Mouse (Mus musculus): ENCODE measurements around the gene Asl. TPM values are rescaled to one million over a fixed set of nuclear protein-coding genes. Genes with fewer than 3 reads are reported as not detected.

Gene Asl
- 15.5 TPM for polyA plus RNA-seq (2014; fragmentation: Illumina TruSeq; extraction: RNeasy Lipid Tissue Mini Kit (QIAGEN cat#74804); ENCODE audit: low read depth, low replicate concordance)

DNA sequence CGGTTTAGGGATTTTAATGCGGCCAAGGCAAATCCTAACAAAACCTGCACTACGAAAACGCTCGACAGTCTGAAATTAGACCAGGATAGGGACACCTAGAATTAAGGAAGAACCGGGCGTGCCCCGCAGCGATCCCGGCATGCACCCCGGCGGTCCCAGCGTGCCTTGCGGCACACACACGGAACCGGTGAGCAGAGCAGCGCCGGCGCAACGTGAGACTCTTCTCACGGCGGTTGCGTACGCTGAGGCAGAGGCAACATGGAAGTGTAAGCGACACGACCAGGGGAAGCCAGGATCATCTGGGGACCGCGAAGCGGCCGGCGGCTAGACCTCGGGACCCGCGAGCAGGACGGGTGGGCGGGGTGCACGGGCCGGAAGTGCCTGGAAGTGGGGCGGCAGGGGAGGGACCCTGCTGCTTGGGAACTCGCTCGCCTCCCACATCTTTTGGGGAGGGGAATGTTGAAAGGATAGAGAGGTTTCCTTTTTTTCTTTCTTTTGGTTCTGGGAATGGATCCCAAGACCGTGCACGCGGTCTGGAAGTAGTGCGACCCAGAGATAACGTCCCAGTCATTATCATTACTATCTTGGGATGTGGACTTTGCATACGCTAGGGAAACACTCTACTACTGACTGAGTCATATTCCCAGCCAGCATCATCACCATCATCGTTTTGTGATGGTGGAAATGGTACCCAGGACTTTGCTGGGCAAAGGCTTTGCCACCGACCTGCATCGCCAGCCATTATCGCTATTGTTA lies at the start of gene Asl, which contains the start of gene Crcp:
TSS of gene Asl (minus strand) at position 106 of the 756 bp plus-strand sequence.
TSS of gene Crcp (plus strand) at position 149 of the 756 bp plus-strand sequence.

GRCm38 (mm10) chr5:130073026-130073425 lies 44.0 kb upstream of the Asl start, which contains the start of gene Tpst1:
Gene Tpst1 (plus strand): TSS chr5:130073326.

DNA sequence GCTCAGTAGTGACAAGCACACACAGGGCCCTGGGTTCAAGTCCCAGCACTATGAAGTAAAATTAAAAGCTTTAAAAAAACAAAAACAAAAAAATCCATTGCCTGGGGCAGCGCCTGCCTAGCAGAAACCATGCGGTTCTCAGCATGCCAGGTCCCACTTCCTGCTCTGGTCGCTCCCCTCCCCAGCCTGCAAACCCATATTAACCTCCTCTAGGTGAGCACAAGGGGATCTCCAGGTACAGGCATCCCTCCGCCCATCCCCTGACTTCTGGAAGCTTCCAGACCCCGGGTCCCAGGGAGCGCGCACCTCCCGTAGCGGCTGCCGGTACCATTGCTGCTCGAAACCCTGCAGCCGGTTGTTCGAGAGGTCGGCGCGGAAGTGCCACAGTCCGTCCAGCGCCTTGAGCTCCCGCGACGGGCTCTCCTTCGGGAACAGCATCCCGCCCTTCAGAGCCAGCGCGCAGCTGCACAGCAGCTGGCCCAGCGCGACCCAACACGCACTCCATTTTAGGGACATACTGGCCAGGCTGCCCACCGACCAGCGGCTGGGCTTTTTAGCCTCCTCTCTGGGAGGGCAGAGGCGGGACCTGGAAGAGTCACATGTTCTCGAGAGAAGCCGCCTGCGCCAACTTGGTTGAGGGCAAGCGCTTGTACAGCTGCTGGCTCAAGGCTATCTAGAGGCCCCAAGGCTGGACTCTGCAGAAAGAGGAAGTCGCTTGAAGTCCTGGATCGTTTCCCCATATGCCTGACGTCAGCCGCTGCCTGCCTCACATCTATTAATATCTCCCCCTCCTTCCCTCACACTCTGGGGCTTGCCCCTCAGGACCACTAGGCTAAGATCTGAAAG lies 26.5 kb downstream of the Asl start, which contains the start of gene Gusb:
TSS of gene Gusb (minus strand) at position 749 of the 846 bp plus-strand sequence.

Other genes with a start within 250 kb of the Asl start
- gene Psph, start 241.8 kb downstream of the Asl start, polyA plus RNA-seq (2014; fragmentation: Illumina TruSeq; extraction: RNeasy Lipid Tissue Mini Kit (QIAGEN cat#74804); ENCODE audit: low read depth, low replicate concordance): 9.8 TPM
- 4.6 TPM for gene Sumf2, start 182.3 kb downstream of the Asl start, polyA plus RNA-seq (2014; fragmentation: Illumina TruSeq; extraction: RNeasy Lipid Tissue Mini Kit (QIAGEN cat#74804); ENCODE audit: low read depth, low replicate concordance)
- 776 TPM for gene Chchd2, start 141.8 kb downstream of the Asl start, polyA plus RNA-seq (2014; fragmentation: Illumina TruSeq; extraction: RNeasy Lipid Tissue Mini Kit (QIAGEN cat#74804); ENCODE audit: low read depth, low replicate concordance)
- 2.1 TPM for gene Zbed5, start 133.5 kb downstream of the Asl start, polyA plus RNA-seq (2014; fragmentation: Illumina TruSeq; extraction: RNeasy Lipid Tissue Mini Kit (QIAGEN cat#74804); ENCODE audit: low read depth, low replicate concordance)
- gene Phkg1, start 130.7 kb downstream of the Asl start, polyA plus RNA-seq (2014; fragmentation: Illumina TruSeq; extraction: RNeasy Lipid Tissue Mini Kit (QIAGEN cat#74804); ENCODE audit: low read depth, low replicate concordance): 0.36 TPM
- gene Nupr1l, start 120.7 kb downstream of the Asl start, polyA plus RNA-seq (2014; fragmentation: Illumina TruSeq; extraction: RNeasy Lipid Tissue Mini Kit (QIAGEN cat#74804); ENCODE audit: low read depth, low replicate concordance): 5.8 TPM
- gene Vkorc1l1, start 87.3 kb downstream of the Asl start, polyA plus RNA-seq (2014; fragmentation: Illumina TruSeq; extraction: RNeasy Lipid Tissue Mini Kit (QIAGEN cat#74804); ENCODE audit: low read depth, low replicate concordance): 48.9 TPM
- 13.2 TPM for gene Gusb, start 26.2 kb downstream of the Asl start, polyA plus RNA-seq (2014; fragmentation: Illumina TruSeq; extraction: RNeasy Lipid Tissue Mini Kit (QIAGEN cat#74804); ENCODE audit: low read depth, low replicate concordance)
- 16.0 TPM for gene Crcp, start within 50 bp of the Asl start, polyA plus RNA-seq (2014; fragmentation: Illumina TruSeq; extraction: RNeasy Lipid Tissue Mini Kit (QIAGEN cat#74804); ENCODE audit: low read depth, low replicate concordance)
- gene Tpst1, start 44.1 kb upstream of the Asl start, polyA plus RNA-seq (2014; fragmentation: Illumina TruSeq; extraction: RNeasy Lipid Tissue Mini Kit (QIAGEN cat#74804); ENCODE audit: low read depth, low replicate concordance): 6.8 TPM
- 1.2 TPM for gene Kctd7, start 115.6 kb upstream of the Asl start, polyA plus RNA-seq (2014; fragmentation: Illumina TruSeq; extraction: RNeasy Lipid Tissue Mini Kit (QIAGEN cat#74804); ENCODE audit: low read depth, low replicate concordance)
- gene Rabgef1, start 142.6 kb upstream of the Asl start, polyA plus RNA-seq (2014; fragmentation: Illumina TruSeq; extraction: RNeasy Lipid Tissue Mini Kit (QIAGEN cat#74804); ENCODE audit: low read depth, low replicate concordance): 25.6 TPM
- gene Tmem248, start 187.8 kb upstream of the Asl start, polyA plus RNA-seq (2014; fragmentation: Illumina TruSeq; extraction: RNeasy Lipid Tissue Mini Kit (QIAGEN cat#74804); ENCODE audit: low read depth, low replicate concordance): 33.4 TPM
- gene Sbds, start 226.3 kb upstream of the Asl start, polyA plus RNA-seq (2014; fragmentation: Illumina TruSeq; extraction: RNeasy Lipid Tissue Mini Kit (QIAGEN cat#74804); ENCODE audit: low read depth, low replicate concordance): 88.7 TPM
- gene Tyw1, start 226.4 kb upstream of the Asl start, polyA plus RNA-seq (2014; fragmentation: Illumina TruSeq; extraction: RNeasy Lipid Tissue Mini Kit (QIAGEN cat#74804); ENCODE audit: low read depth, low replicate concordance): 1.6 TPM